Comparison of ENCODE assay signal across 13 mouse cellular contexts in the genomic region with DNA sequence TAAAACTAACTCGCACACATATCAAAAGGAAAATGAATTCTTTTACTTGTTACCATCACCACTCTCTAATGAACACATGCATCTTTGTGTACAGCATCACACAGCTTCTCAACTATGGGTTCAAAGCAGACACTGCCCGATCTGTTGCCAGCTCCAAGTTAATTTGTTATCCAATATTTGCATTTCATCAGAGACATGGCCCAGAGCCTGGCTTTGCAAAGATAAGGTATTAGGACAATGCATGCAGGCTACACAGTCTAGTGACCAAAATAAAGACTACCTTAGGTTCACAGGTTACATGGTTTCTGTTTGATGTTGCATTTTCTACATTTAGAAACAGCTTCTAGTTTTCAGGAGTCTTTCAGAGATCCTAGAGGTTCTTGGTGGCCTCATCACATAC.
"Had no signal": no experiment of that assay in that cellular context is flagged by ENCODE, and none has a peak within 500 bp of the region (broad histone marks: within the 10 kb centered on the region; RNA-seq: fewer than 3 reads in every experiment).

No protein-coding gene starts in this region.

- H3K9ac ChIP-seq: kidney, embryonic 15.5 days; limb, embryonic 15.5 days; neural tube, embryonic 15.5 days had no signal

- H3K27me3 ChIP-seq: kidney, embryonic 15.5 days; limb, embryonic 15.5 days; neural tube, embryonic 15.5 days had no signal

- DNase-seq: kidney, adult 2 months; kidney, postnatal 25 days; midbrain, embryonic 14.5 days; right cerebral cortex, adult 18-20 months; right cerebral cortex, postnatal 25 days; thymus, postnatal 4 days had no signal

- H3K27ac ChIP-seq: kidney, embryonic 15.5 days; left cerebral cortex, adult 2 months; limb, embryonic 15.5 days; neural tube, embryonic 15.5 days; stomach, postnatal 0 days had no signal

- H3K4me2 ChIP-seq: kidney, embryonic 15.5 days; limb, embryonic 15.5 days; neural tube, embryonic 15.5 days had no signal

- H3K4me1 ChIP-seq: kidney, embryonic 15.5 days; limb, embryonic 15.5 days; neural tube, embryonic 15.5 days had no signal

- H3K9me3 ChIP-seq: kidney, embryonic 15.5 days; limb, embryonic 15.5 days; neural tube, embryonic 15.5 days had no signal

- H3K4me3 ChIP-seq: kidney, embryonic 15.5 days; left cerebral cortex, adult 2 months; limb, embryonic 15.5 days; myocyte; neural tube, embryonic 15.5 days had no signal

- H3K36me3 ChIP-seq: kidney, embryonic 15.5 days; limb, embryonic 15.5 days; neural tube, embryonic 15.5 days had no signal

- ATAC-seq: intestine, embryonic 16.5 days had no signal
